Mouse (Mus musculus) lung, embryonic 15.5 days (tissue): ENCODE measurements around the gene Zmym4. TPM values are rescaled to one million over a fixed set of nuclear protein-coding genes. Genes with fewer than 3 reads are reported as not detected.

Experiments used
- polyA plus RNA-seq: library from polyadenylated mRNA; unstranded; fragments of >200 nt; fragmentation: Nextera tagmentation; extraction: Ambion mirVana; gene quantifications from 2 replicates; pipeline ENCODE4 v1.2.1, GENCODE M21; 2015

Gene Zmym4
- polyA plus RNA-seq, 1 experiment from 2014 or later: 18.0 TPM

Other genes starting within 250 kb of the Zmym4 start
- gene Tfap2e, start 231.9 kb downstream of the Zmym4 start, polyA plus RNA-seq: 0.08 and 0.09 TPM in 2 replicates
- 26.0 and 28.2 TPM in 2 replicates for gene Ncdn, start 214.7 kb downstream of the Zmym4 start, polyA plus RNA-seq
- gene AU040320, start 214.6 kb downstream of the Zmym4 start, polyA plus RNA-seq: 22.0 and 22.3 TPM in 2 replicates
- 88.5 and 93.7 TPM in 2 replicates for gene Sfpq, start 53.2 kb upstream of the Zmym4 start, polyA plus RNA-seq
- 19.1 and 20.1 TPM in 2 replicates for gene Zmym1, start 93.0 kb upstream of the Zmym4 start, polyA plus RNA-seq
- gene Zmym6, start 109.2 kb upstream of the Zmym4 start, polyA plus RNA-seq: 15.0 and 17.3 TPM in 2 replicates
- 18.8 and 21.3 TPM in 2 replicates for gene Tmem35b, start 155.6 kb upstream of the Zmym4 start, polyA plus RNA-seq
- gene Dlgap3, start 201.1 kb upstream of the Zmym4 start, polyA plus RNA-seq: 0.75 and 0.77 TPM in 2 replicates